Mouse (Mus musculus) lung, embryonic 16.5 days (tissue): ENCODE results near the gene Fbxl17. TPM values are rescaled to one million over a fixed set of nuclear protein-coding genes. Genes with fewer than 3 reads are reported as not detected.
A peak's percentile ranks its signal among the peaks of the same experiment; 100 is the strongest.

Source experiments
- ATAC-seq: fragments of 200-750 bp; cut with Nextera tagmentation; 2 replicates; pipeline ENCODE4 v1.8.0; 2017; ENCODE audit warnings: low read depth, mild to moderate bottlenecking, moderate library complexity
- H3K27ac ChIP-seq: fragments of 300-500 bp; sonication (generic); 2 replicates; pipeline ENCODE4 v1.5.1; 2014; ENCODE audit warnings: mild to moderate bottlenecking, control low read depth, low read length
- H3K27me3 ChIP-seq: fragments of 300-500 bp; sonication (generic); 2 replicates; pipeline ENCODE4 v1.6.1; 2014; ENCODE audit warnings: low read depth, low read length, mixed read lengths; ENCODE audit not compliant: control insufficient read depth, insufficient read depth
- H3K36me3 ChIP-seq: fragments of 300-500 bp; sonication (generic); 2 replicates; pipeline ENCODE4 v1.6.1; 2014; ENCODE audit warnings: low read length; ENCODE audit not compliant: control insufficient read depth, insufficient read depth
- H3K4me1 ChIP-seq: fragments of 300-500 bp; sonication (generic); replicated peaks from 2 replicates; pipeline ENCODE4 v1.6.1; 2014; ENCODE audit warnings: low read length, mixed read lengths; ENCODE audit not compliant: control insufficient read depth, insufficient read depth
- H3K4me2 ChIP-seq: fragments of 300-500 bp; sonication (generic); 2 replicates; pipeline ENCODE4 v1.6.1; 2014; ENCODE audit warnings: low read depth, low read length, control low read depth
- H3K4me3 ChIP-seq: fragments of 300-500 bp; sonication (generic); 2 replicates; pipeline ENCODE4 v1.5.1; 2014; ENCODE audit warnings: mild to moderate bottlenecking, low read length, control low read depth
- H3K9ac ChIP-seq: fragments of 300-500 bp; sonication (generic); 2 replicates; pipeline ENCODE4 v1.6.1; 2014; ENCODE audit warnings: low read length, control low read depth
- H3K9me3 ChIP-seq: fragments of 300-500 bp; sonication (generic); 2 replicates; pipeline ENCODE4 v1.6.1; 2016; ENCODE audit warnings: low read length; ENCODE audit not compliant: control insufficient read depth
- WGBS: fragments of 180-500 bp; shearing (Covaris S2); extraction: QIAGEN DNeasy Blood & Tissue Kit; methylation state at CpG from one replicate; pipeline ENCODE4 v1.1.7; 2014; 5-methylcytosine and 5-hydroxymethylcytosine counted together
- polyA plus RNA-seq: library from polyadenylated mRNA; unstranded; fragments of >200 nt; fragmentation: Nextera tagmentation; extraction: Ambion mirVana; gene quantifications from 2 replicates; pipeline ENCODE4 v1.2.1, GENCODE M21; 2015

The Fbxl17 gene
- polyA plus RNA-seq, 1 experiment from 2014 or later: 3.8 TPM

GRCm38 (mm10) chr17:63341203-63341602 is 158.6 kb downstream of the Fbxl17 start:
- no peak for ATAC-seq
- Histone ChIP-seq H3K4me2 (no peak overlapping the region), H3K9ac (no peak overlapping the region), H3K36me3 (no peaks in the 10 kb centered on the region), H3K27ac (no peak overlapping the region), H3K9me3 (no peaks in the 10 kb centered on the region), H3K27me3 (no peaks in the 10 kb centered on the region), H3K4me3 (no peak overlapping the region), H3K4me1 (no peaks in the 10 kb centered on the region; the same call in 1 of the 2 replicates)
- WGBS: 69% methylated on average over 3 of the region's 3 CpGs

GRCm38 (mm10) chr17:63328888-63329287 is 170.9 kb downstream of the Fbxl17 start:
- H3K27ac ChIP-seq: no peak overlapping the region
- no peaks in the 10 kb centered on the region for H3K36me3 ChIP-seq
- H3K4me2 ChIP-seq: no peak overlapping the region
- H3K4me1 ChIP-seq: no peaks in the 10 kb centered on the region
- H3K9me3 ChIP-seq: no peaks in the 10 kb centered on the region
- no peak for ATAC-seq
- no peaks in the 10 kb centered on the region for H3K27me3 ChIP-seq
- 79% methylated on average over 2 of the region's 2 CpGs for WGBS
- no peak overlapping the region for H3K4me3 ChIP-seq
- no peak overlapping the region for H3K9ac ChIP-seq

- 86% methylated on average over 5 of the region's 5 CpGs for WGBS
- Histone ChIP-seq H3K36me3 (no peaks in the 10 kb centered on the region), H3K27ac (no peak overlapping the region), H3K4me1 (no peaks in the 10 kb centered on the region), H3K27me3 (no peaks in the 10 kb centered on the region), H3K4me3 (no peak overlapping the region), H3K4me2 (no peak overlapping the region), H3K9ac (no peak overlapping the region), H3K9me3 (no peaks in the 10 kb centered on the region)
- ATAC-seq: no peak
Observed at GRCm38 (mm10) chr17:63326227-63326626, 173.6 kb downstream of the Fbxl17 start.

DNA sequence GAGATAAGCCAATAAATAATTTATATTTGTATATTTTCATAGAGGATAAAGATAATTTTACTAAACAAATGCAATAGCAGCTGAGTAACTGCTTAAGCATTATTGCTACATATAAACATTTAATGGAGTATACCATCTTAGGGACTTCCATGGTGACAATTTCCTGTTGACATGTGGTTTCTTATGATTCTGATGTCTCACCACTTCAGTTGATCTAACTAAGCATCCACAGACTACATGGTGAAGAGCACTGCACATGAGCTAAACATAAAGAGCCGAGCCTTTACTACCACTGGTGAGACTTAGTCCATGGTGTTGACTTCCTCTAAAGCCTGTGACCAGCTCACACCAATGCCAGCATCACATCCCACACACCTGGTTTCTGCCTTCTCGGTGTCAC is 175.1 kb downstream of the Fbxl17 start:
- H3K4me1 ChIP-seq: no peaks in the 10 kb centered on the region
- no peaks in the 10 kb centered on the region for H3K27me3 ChIP-seq
- no peak overlapping the region for H3K9ac ChIP-seq
- ATAC-seq: no peak
- no peaks in the 10 kb centered on the region for H3K36me3 ChIP-seq
- no peaks in the 10 kb centered on the region for H3K9me3 ChIP-seq
- 88% methylated on average over 2 of the region's 2 CpGs for WGBS
- H3K4me2 ChIP-seq: no peak overlapping the region
- H3K27ac ChIP-seq: no peak overlapping the region
- no peak overlapping the region for H3K4me3 ChIP-seq

DNA sequence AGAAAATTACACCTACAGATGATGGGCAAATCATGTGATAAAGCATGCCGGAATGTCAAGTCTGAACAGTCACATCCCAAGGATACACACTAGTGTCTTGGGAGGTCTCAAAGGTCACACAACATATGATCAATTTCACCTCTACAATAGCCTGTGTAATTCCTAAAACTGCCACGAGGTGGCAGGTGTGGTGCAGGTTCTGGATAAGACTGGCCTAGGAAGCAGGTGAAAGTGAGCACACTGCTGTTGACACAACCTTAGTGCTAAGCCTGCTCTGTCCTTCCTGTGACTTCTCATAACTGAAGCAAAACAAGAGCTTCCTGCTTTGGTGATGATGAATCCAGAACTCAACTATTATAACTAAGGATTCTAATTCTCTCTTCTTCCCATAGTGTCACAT is 175.8 kb downstream of the Fbxl17 start:
- Histone ChIP-seq H3K9me3 (no peaks in the 10 kb centered on the region), H3K4me2 (no peak overlapping the region), H3K27me3 (no peaks in the 10 kb centered on the region), H3K4me1 (no peaks in the 10 kb centered on the region), H3K9ac (no peak overlapping the region), H3K27ac (no peak overlapping the region), H3K36me3 (no peaks in the 10 kb centered on the region), H3K4me3 (no peak overlapping the region)
- 0 out of 2 replicates have a peak, but pooled peaks have one; percentile 38 for ATAC-seq
- WGBS: 22% methylated on average over 2 of the region's 2 CpGs

GRCm38 (mm10) chr17:63322846-63323245 is 177.0 kb downstream of the Fbxl17 start:
- Histone ChIP-seq H3K4me1 (0 out of 2 replicates have a peak, but pooled peaks cover under 1% of the 10 kb centered on the region), H3K9ac (no peak overlapping the region), H3K9me3 (no peaks in the 10 kb centered on the region), H3K4me2 (no peak overlapping the region), H3K27me3 (no peaks in the 10 kb centered on the region), H3K27ac (no peak overlapping the region), H3K36me3 (no peaks in the 10 kb centered on the region), H3K4me3 (no peak overlapping the region)
- 80% methylated on average over 7 of the region's 7 CpGs for WGBS
- no peak for ATAC-seq

DNA sequence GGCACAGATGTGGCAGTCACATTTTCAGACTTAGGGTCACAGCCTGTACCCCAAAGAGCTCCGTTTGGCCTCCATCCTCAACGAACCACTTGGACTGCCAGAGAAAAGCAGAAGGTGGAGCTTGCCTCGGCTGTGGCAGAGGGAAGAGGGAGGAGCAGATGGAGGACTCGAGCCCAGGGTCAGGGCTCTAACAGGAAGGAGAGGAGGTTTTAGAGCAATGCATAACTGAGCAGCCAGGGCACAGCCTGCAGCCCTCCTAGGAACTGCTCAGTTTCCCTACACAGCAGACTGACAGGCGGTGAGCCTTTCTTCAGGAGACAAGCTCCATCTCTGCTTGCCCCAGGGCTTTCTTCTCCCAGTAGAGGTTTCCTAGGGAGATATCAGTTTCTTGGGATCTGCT is 178.5 kb downstream of the Fbxl17 start:
- Histone ChIP-seq H3K36me3 (no peaks in the 10 kb centered on the region), H3K4me2 (no peak overlapping the region), H3K27me3 (no peaks in the 10 kb centered on the region), H3K27ac (no peak overlapping the region), H3K4me3 (no peak overlapping the region), H3K9ac (no peak overlapping the region), H3K9me3 (no peaks in the 10 kb centered on the region), H3K4me1 (peaks cover 11% of the 10 kb centered on the region)
- WGBS: 27% methylated on average over 5 of the region's 5 CpGs
- ATAC-seq: no peak

- Histone ChIP-seq H3K27ac (peak overlapping the region; percentile 21; the same call in 1 of the 2 replicates), H3K4me3 (no peak overlapping the region), H3K4me1 (peaks cover 18% of the 10 kb centered on the region), H3K9me3 (no peaks in the 10 kb centered on the region), H3K9ac (no peak overlapping the region), H3K27me3 (no peaks in the 10 kb centered on the region), H3K36me3 (no peaks in the 10 kb centered on the region), H3K4me2 (no peak overlapping the region)
- 20% methylated on average over 7 of the region's 7 CpGs for WGBS
- ATAC-seq: peak; percentile 44; the same call in 1 of the 2 replicates
Observed at GRCm38 (mm10) chr17:63317518-63317917, 182.3 kb downstream of the Fbxl17 start.

DNA sequence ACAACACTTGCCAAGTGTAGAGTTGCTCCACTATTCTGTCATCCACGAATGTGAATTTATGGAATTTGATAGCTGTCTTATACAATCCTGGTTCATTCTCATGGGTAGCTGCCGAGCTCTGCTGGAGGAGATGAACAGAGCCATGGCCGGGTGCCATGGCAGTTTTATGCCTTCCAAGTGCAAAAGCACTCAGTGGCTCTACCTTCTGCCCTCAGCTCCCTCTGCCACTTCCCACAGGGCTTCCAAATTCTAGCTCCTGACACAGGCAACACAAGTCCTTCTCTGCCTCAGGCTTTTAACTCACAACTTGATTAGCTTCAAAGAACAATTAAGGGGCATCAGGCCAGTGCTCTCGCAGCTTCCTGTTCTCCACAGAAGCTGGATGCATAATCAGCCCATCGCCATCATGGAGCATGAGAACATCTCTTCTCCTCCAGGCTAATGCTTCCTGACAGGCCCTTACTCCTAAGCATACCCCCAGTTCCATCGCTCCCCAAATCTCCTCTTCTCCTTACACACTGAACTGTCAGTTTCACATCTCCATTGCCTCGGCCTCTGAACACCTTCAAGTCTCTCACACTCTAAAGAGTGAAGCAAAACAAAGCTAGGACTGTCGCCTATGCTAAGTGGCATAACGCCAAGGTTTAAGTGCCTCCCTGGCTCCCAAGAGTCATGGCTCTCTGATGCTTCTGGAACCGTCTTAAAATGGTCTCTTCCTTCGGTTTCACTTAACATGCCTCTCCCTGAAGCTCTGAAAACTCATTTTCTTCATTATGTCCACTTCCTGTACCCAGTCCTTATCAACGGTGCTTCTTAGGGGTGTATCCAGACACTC is 184.0 kb downstream of the Fbxl17 start:
- Histone ChIP-seq H3K9me3 (no peaks in the 10 kb centered on the region), H3K4me2 (no peak overlapping the region), H3K4me3 (no peak overlapping the region), H3K27ac (0 out of 2 replicates have a peak overlapping the region, but pooled peaks have one; percentile 24), H3K27me3 (no peaks in the 10 kb centered on the region), H3K9ac (no peak overlapping the region), H3K36me3 (no peaks in the 10 kb centered on the region), H3K4me1 (peaks cover 18% of the 10 kb centered on the region)
- peak; percentile 46; the same call in 1 of the 2 replicates for ATAC-seq
- 62% methylated on average over 12 of the region's 12 CpGs for WGBS
